Mouse (Mus musculus) thymus, adult 2 months (tissue): ENCODE data around the gene Mrpl36. TPM values are rescaled to one million over a fixed set of nuclear protein-coding genes. Genes with fewer than 3 reads are reported as not detected.

Experiments used
- DNase-seq: peaks from one replicate; pipeline ENCODE4 v3.0.0; 2021
- H3K27ac ChIP-seq: fragments of 200-500 bp; 2 replicates; pipeline ENCODE4 v1.5.1; 2012; ENCODE audit warnings: low read length, control low read depth; ENCODE audit not compliant: control insufficient read depth, insufficient read depth
- H3K27me3 ChIP-seq: fragments of 200-500 bp; 2 replicates; pipeline ENCODE4 v1.6.1; 2012; ENCODE audit warnings: mild to moderate bottlenecking, low read length, moderate library complexity, mixed read lengths; ENCODE audit not compliant: control insufficient read depth, insufficient read depth
- H3K36me3 ChIP-seq: fragments of 200-500 bp; 2 replicates; pipeline ENCODE4 v1.6.1; 2012; ENCODE audit warnings: mild to moderate bottlenecking, low read length, moderate library complexity; ENCODE audit not compliant: control insufficient read depth, insufficient read depth
- H3K4me1 ChIP-seq: fragments of 200-500 bp; replicated peaks from 2 replicates; pipeline ENCODE4 v1.6.1; 2012; ENCODE audit warnings: low read length; ENCODE audit not compliant: control insufficient read depth, insufficient read depth
- H3K4me3 ChIP-seq: fragments of 200-500 bp; 2 replicates; pipeline ENCODE4 v1.5.1; 2012; ENCODE audit warnings: mild to moderate bottlenecking, low read length, control low read depth, moderate library complexity; ENCODE audit not compliant: control insufficient read depth, insufficient read depth
- CTCF ChIP-seq: fragments of 200-500 bp; IDR thresholded peaks from 2 replicates; pipeline ENCODE4 v1.5.1; 2012; ENCODE audit warnings: mild to moderate bottlenecking, control low read depth, low read length, moderate library complexity, borderline replicate concordance; ENCODE audit not compliant: control insufficient read depth, poor library complexity, insufficient read depth; ENCODE audit errors: extremely low read depth
- POLR2A ChIP-seq: fragments of 200-500 bp; IDR thresholded peaks from 2 replicates; pipeline ENCODE4 v1.6.1; 2012; ENCODE audit warnings: mild to moderate bottlenecking, low read length, control low read depth, moderate library complexity; ENCODE audit not compliant: control insufficient read depth, poor library complexity, insufficient read depth; ENCODE audit errors: extremely low read depth
- WGBS: fragments of 180-500 bp; shearing (Covaris S2); methylation state at CpG from one replicate; pipeline ENCODE4 v1.1.7; 2018; 5-methylcytosine and 5-hydroxymethylcytosine counted together
- polyA plus RNA-seq: library from polyadenylated mRNA; depleted of rRNA; stranded (reverse); fragments of >200 nt; gene quantifications from 2 replicates; pipeline ENCODE4 v1.2.3, GENCODE M21; 2012; rRNA removed

The Mrpl36 gene
- polyA plus RNA-seq, 1 experiment, result 154 TPM

- Histone ChIP-seq H3K36me3 (no peaks in the 10 kb centered on the region), H3K4me3 (no peak overlapping the region), H3K27ac (no peak overlapping the region), H3K4me1 (no peaks in the 10 kb centered on the region), H3K27me3 (no peaks in the 10 kb centered on the region)
- TF ChIP-seq CTCF (no peak), POLR2A (no peak)
- no peak for DNase-seq
- 58% methylated on average over 3 of the region's 3 CpGs for WGBS
Measured at GRCm38 (mm10) chr13:73351910-73352309, 23.6 kb downstream of the Mrpl36 start.

GRCm38 (mm10) chr13:73352491-73352890 lies 24.2 kb downstream of the Mrpl36 start:
- no peak for TF ChIP-seq CTCF
- no peak for TF ChIP-seq POLR2A
- Histone ChIP-seq H3K27me3 (no peaks in the 10 kb centered on the region), H3K4me3 (no peak overlapping the region), H3K27ac (no peak overlapping the region), H3K36me3 (no peaks in the 10 kb centered on the region), H3K4me1 (no peaks in the 10 kb centered on the region)
- DNase-seq, result no peak

- TF ChIP-seq CTCF (no peak), POLR2A (no peak)
- Histone ChIP-seq H3K4me1 (no peaks in the 10 kb centered on the region), H3K27me3 (no peaks in the 10 kb centered on the region), H3K27ac (no peak overlapping the region), H3K36me3 (no peaks in the 10 kb centered on the region), H3K4me3 (no peak overlapping the region)
- no peak for DNase-seq
- WGBS, result 87% methylated on average over 3 of the region's 3 CpGs
Measured at GRCm38 (mm10) chr13:73357106-73357505, 28.8 kb downstream of the Mrpl36 start.

- Histone ChIP-seq H3K27me3 (no peaks in the 10 kb centered on the region), H3K4me3 (no peak overlapping the region), H3K4me1 (no peaks in the 10 kb centered on the region), H3K36me3 (no peaks in the 10 kb centered on the region), H3K27ac (no peak overlapping the region)
- 93% methylated on average over 4 of the region's 4 CpGs for WGBS
- DNase-seq, result no peak
- no peak for TF ChIP-seq CTCF
- no peak for TF ChIP-seq POLR2A
Measured at GRCm38 (mm10) chr13:73373367-73373766, 45.1 kb downstream of the Mrpl36 start.

- Histone ChIP-seq H3K27ac (no peak overlapping the region), H3K4me1 (no peaks in the 10 kb centered on the region), H3K4me3 (no peak overlapping the region), H3K27me3 (no peaks in the 10 kb centered on the region), H3K36me3 (no peaks in the 10 kb centered on the region)
- 94% methylated on average over 2 of the region's 2 CpGs for WGBS
- TF ChIP-seq CTCF (no peak), POLR2A (no peak)
- no peak for DNase-seq
Measured at GRCm38 (mm10) chr13:73374612-73375011, 46.3 kb downstream of the Mrpl36 start.

GRCm38 (mm10) chr13:73377637-73378036 lies 49.3 kb downstream of the Mrpl36 start:
- Histone ChIP-seq H3K27ac (no peak overlapping the region), H3K4me3 (no peak overlapping the region), H3K27me3 (no peaks in the 10 kb centered on the region), H3K4me1 (no peaks in the 10 kb centered on the region), H3K36me3 (no peaks in the 10 kb centered on the region)
- no peak for DNase-seq
- TF ChIP-seq POLR2A (no peak), CTCF (no peak)
- WGBS, result 86% methylated on average over 9 of the region's 9 CpGs

Other genes with a start within 250 kb of the Mrpl36 start
- gene Irx4, start 68.0 kb upstream of the Mrpl36 start, polyA plus RNA-seq, result 0.41 and 1.5 TPM in 2 replicates
- gene Ndufs6, start within 50 bp of the Mrpl36 start, polyA plus RNA-seq, result 67.3 and 98.2 TPM in 2 replicates
- 38.9 and 40.9 TPM in 2 replicates for gene Lpcat1, start 138.7 kb downstream of the Mrpl36 start, polyA plus RNA-seq
- 0.22 and 0.40 TPM in 2 replicates for gene Slc6a3, start 208.2 kb downstream of the Mrpl36 start, polyA plus RNA-seq